ENCODE assay signal across 7 mouse cellular contexts in the genomic region with DNA sequence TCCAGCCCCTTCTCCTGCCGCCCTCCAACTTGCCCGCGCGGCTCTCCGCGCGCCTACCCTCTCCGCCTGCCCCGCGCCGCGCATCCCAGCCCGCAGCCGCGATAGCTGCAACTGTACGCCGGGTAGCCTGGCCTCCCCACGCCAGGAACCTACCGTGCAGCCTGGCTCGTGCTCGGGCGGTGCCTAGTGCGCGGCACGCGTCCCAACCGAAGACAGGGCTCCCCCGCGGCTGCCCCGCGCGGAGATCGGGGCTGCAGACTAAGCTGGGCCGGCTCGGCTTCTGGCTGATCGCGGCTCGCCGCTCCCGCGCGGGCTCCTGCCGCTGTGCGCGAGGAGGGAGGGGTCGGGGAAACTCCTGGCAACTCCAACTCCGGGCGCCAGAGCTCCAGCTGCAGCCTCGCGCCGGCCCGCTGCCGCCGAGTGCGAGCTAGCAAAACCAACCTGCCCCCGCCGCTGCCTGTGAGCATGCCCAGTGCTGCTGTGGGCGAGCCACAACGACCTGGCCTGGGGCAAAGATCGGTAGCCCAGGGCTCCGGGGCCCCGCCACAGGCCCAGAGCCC. TPM values are rescaled to one million over a fixed set of nuclear protein-coding genes. Genes with fewer than 3 reads are reported as not detected.
A peak's percentile ranks its signal among the peaks of the same experiment; 100 is the strongest.
DNase-seq lines count a peak whose midpoint lies in the region; ATAC-seq and TF ChIP-seq lines count a peak whose summit lies in the region.

No protein-coding gene starts in this region.

- peak overlapping the region; percentile 93 for H3K4me2 ChIP-seq in heart, embryonic 13.5 days
- H3K4me2 ChIP-seq in kidney, postnatal 0 days (ENCODE audit: low read length) = peak overlapping the region; percentile 98
- H3K4me2 ChIP-seq in midbrain, embryonic 16.5 days (ENCODE audit: low read length) = peak overlapping the region; percentile 100
- peak overlapping the region; percentile 95 for H3K4me2 ChIP-seq in stomach, embryonic 16.5 days (ENCODE audit: low read depth, low read length)

- ATAC-seq in heart, embryonic 13.5 days (ENCODE audit: extremely low read depth, insufficient number of reproducible peaks, low FRiP score, low TSS enrichment) = peak; percentile 61
- ATAC-seq in kidney, postnatal 0 days (replicated peaks; ENCODE audit: low FRiP score, low read depth) = peak; percentile 81
- ATAC-seq in midbrain, embryonic 16.5 days = peak; percentile 93
- ATAC-seq in stomach, embryonic 16.5 days (ENCODE audit: insufficient read depth, low FRiP score) = peak; percentile 78

- peak; percentile 86 for DNase-seq in kidney, postnatal 0 days (ENCODE audit: low spot score)
- peak; percentile 80 for DNase-seq in liver, adult 2 months (ENCODE audit: extremely low read depth, low read depth, low spot score)

- H3K4me1 ChIP-seq in brown adipose tissue, adult 24 weeks (ENCODE audit: control insufficient read depth, insufficient read depth, insufficient read length, low read length) = peaks cover under 1% of the 10 kb centered on the region; the same call in 1 of the 2 replicates
- H3K4me1 ChIP-seq in embryonic fibroblast, embryonic 13.5 days (ENCODE audit: control insufficient read depth, insufficient read depth, low read length) = peaks cover 3% of the 10 kb centered on the region
- peaks cover 37% of the 10 kb centered on the region for H3K4me1 ChIP-seq in heart, embryonic 13.5 days
- peaks cover 6% of the 10 kb centered on the region; the same call in 1 of the 2 replicates for H3K4me1 ChIP-seq in kidney, postnatal 0 days (replicated peaks; ENCODE audit: insufficient read depth, low read length)
- peaks cover 6% of the 10 kb centered on the region; the same call in 1 of the 2 replicates for H3K4me1 ChIP-seq in liver, adult 2 months (ENCODE audit: control insufficient read depth, insufficient read depth, low read length)
- peaks cover 7% of the 10 kb centered on the region for H3K4me1 ChIP-seq in midbrain, embryonic 16.5 days (ENCODE audit: control insufficient read depth, insufficient read depth, low read length)
- peaks cover 6% of the 10 kb centered on the region; the same call in 1 of the 2 replicates for H3K4me1 ChIP-seq in stomach, embryonic 16.5 days (ENCODE audit: control insufficient read depth, insufficient read depth, low read length)

- H3K79me2 ChIP-seq in liver, adult 2 months (ENCODE audit: control insufficient read depth, insufficient read depth, low read length) = peaks cover 5% of the 10 kb centered on the region; the same call in 1 of the 2 replicates

- no peak for TF ChIP-seq POLR2A in embryonic fibroblast, embryonic 13.5 days (IDR thresholded peaks at IDR 0.05; ENCODE audit: low read depth, low read length)
- TF ChIP-seq POLR2A in liver, adult 2 months (IDR thresholded peaks at IDR 0.05; ENCODE audit: extremely low read depth, insufficient read depth, low read length) = peak; percentile 71

- H3K9me3 ChIP-seq in heart, embryonic 13.5 days = no peaks in the 10 kb centered on the region; the same call in 1 of the 2 replicates
- H3K9me3 ChIP-seq in kidney, postnatal 0 days (replicated peaks; ENCODE audit: low read length) = no peaks in the 10 kb centered on the region
- no peaks in the 10 kb centered on the region for H3K9me3 ChIP-seq in midbrain, embryonic 16.5 days (replicated peaks; ENCODE audit: control insufficient read depth, low read length, poor library complexity, severe bottlenecking)
- H3K9me3 ChIP-seq in stomach, embryonic 16.5 days (replicated peaks; ENCODE audit: control insufficient read depth, low read length) = no peaks in the 10 kb centered on the region

- no peaks in the 10 kb centered on the region for H3K36me3 ChIP-seq in heart, embryonic 13.5 days
- no peaks in the 10 kb centered on the region for H3K36me3 ChIP-seq in kidney, postnatal 0 days (ENCODE audit: insufficient read depth, low read length)
- no peaks in the 10 kb centered on the region for H3K36me3 ChIP-seq in liver, adult 2 months (ENCODE audit: control insufficient read depth, insufficient read depth, low read length)
- H3K36me3 ChIP-seq in midbrain, embryonic 16.5 days (ENCODE audit: control insufficient read depth, insufficient read depth, low read length) = no peaks in the 10 kb centered on the region
- no peaks in the 10 kb centered on the region for H3K36me3 ChIP-seq in stomach, embryonic 16.5 days (ENCODE audit: control insufficient read depth, insufficient read depth, low read length)

- under 1% methylated on average over 59 of the region's 62 CpGs for WGBS in heart, embryonic 13.5 days
- under 1% methylated on average over 62 of the region's 62 CpGs for WGBS in kidney, postnatal 0 days
- WGBS in liver, adult 2 months = 1% methylated on average over 57 of the region's 62 CpGs
- WGBS in midbrain, embryonic 16.5 days = under 1% methylated on average over 61 of the region's 62 CpGs
- under 1% methylated on average over 62 of the region's 62 CpGs for WGBS in stomach, embryonic 16.5 days

- H3K27ac ChIP-seq in brown adipose tissue, adult 24 weeks (replicated peaks; ENCODE audit: low read depth, low read length) = peak overlapping the region; percentile 64
- no peak overlapping the region for H3K27ac ChIP-seq in embryonic fibroblast, embryonic 13.5 days (ENCODE audit: insufficient read depth, low read length)
- H3K27ac ChIP-seq in heart, embryonic 13.5 days (replicated peaks) = peak overlapping the region; percentile 89
- peak overlapping the region; percentile 94 for H3K27ac ChIP-seq in kidney, postnatal 0 days
- peak overlapping the region; percentile 94 for H3K27ac ChIP-seq in liver, adult 2 months (replicated peaks; ENCODE audit: insufficient read depth, low read depth, low read length)
- H3K27ac ChIP-seq in midbrain, embryonic 16.5 days (ENCODE audit: low read length) = peak overlapping the region; percentile 76
- H3K27ac ChIP-seq in stomach, embryonic 16.5 days (ENCODE audit: low read length) = peak overlapping the region; percentile 91

- peak overlapping the region; percentile 92 for H3K4me3 ChIP-seq in brown adipose tissue, adult 24 weeks (ENCODE audit: insufficient read depth, low read depth, low read length)
- peak overlapping the region; percentile 64 for H3K4me3 ChIP-seq in embryonic fibroblast, embryonic 13.5 days (ENCODE audit: insufficient read depth, low read length)
- peak overlapping the region; percentile 80 for H3K4me3 ChIP-seq in heart, embryonic 13.5 days
- H3K4me3 ChIP-seq in kidney, postnatal 0 days (replicated peaks; ENCODE audit: low read depth, low read length) = peak overlapping the region; percentile 78
- peak overlapping the region; percentile 89 for H3K4me3 ChIP-seq in liver, adult 2 months (ENCODE audit: insufficient read depth, low read depth, low read length)
- H3K4me3 ChIP-seq in midbrain, embryonic 16.5 days (ENCODE audit: low read depth, low read length) = peak overlapping the region; percentile 88
- H3K4me3 ChIP-seq in stomach, embryonic 16.5 days (replicated peaks; ENCODE audit: low read length) = peak overlapping the region; percentile 77

- H3K9ac ChIP-seq in heart, embryonic 13.5 days = peak overlapping the region; percentile 94
- H3K9ac ChIP-seq in kidney, postnatal 0 days (ENCODE audit: low read depth, low read length) = peak overlapping the region; percentile 85
- H3K9ac ChIP-seq in liver, adult 2 months (ENCODE audit: low read depth, low read length) = peak overlapping the region; percentile 90
- H3K9ac ChIP-seq in midbrain, embryonic 16.5 days (ENCODE audit: low read depth, low read length) = peak overlapping the region; percentile 82
- peak overlapping the region; percentile 76 for H3K9ac ChIP-seq in stomach, embryonic 16.5 days (ENCODE audit: low read length)

- no peaks in the 10 kb centered on the region for H3K27me3 ChIP-seq in heart, embryonic 13.5 days (replicated peaks)
- H3K27me3 ChIP-seq in kidney, postnatal 0 days (ENCODE audit: insufficient read depth, low read length) = no peaks in the 10 kb centered on the region
- H3K27me3 ChIP-seq in liver, adult 2 months (ENCODE audit: control insufficient read depth, insufficient read depth, low read length) = no peaks in the 10 kb centered on the region
- H3K27me3 ChIP-seq in midbrain, embryonic 16.5 days (ENCODE audit: control insufficient read depth, insufficient read depth, low read depth, low read length) = no peaks in the 10 kb centered on the region
- H3K27me3 ChIP-seq in stomach, embryonic 16.5 days (ENCODE audit: control insufficient read depth, insufficient read depth, low read length) = no peaks in the 10 kb centered on the region

- no peak for TF ChIP-seq CTCF in embryonic fibroblast, embryonic 13.5 days (IDR thresholded peaks at IDR 0.05; ENCODE audit: borderline replicate concordance, insufficient read depth, low read length)
- TF ChIP-seq CTCF in kidney, postnatal 0 days (IDR thresholded peaks at IDR 0.05; ENCODE audit: low read depth) = no peak
- TF ChIP-seq CTCF in liver, adult 2 months (IDR thresholded peaks at IDR 0.05; ENCODE audit: low read depth, low read length) = no peak

RNA-seq across cellular contexts. Expression of a gene that starts 0.4 kb away (rescaled TPM):
- 4.4 and 6.8 TPM in 2 replicates for polyA plus RNA-seq in brown adipose tissue, adult 24 weeks (2012; ENCODE audit: insufficient read depth, insufficient read length, missing spikeins)
- 5.8 and 7.8 TPM in 2 replicates for polyA plus RNA-seq in embryonic fibroblast, embryonic 13.5 days (2011; ENCODE audit: insufficient read length, low read depth, missing spikeins)
- polyA plus RNA-seq in heart, embryonic 13.5 days (2015; fragmentation: Nextera tagmentation; extraction: Ambion mirVana) = 8.9 and 15.0 TPM in 2 replicates
- 20.3 and 21.7 TPM in 2 replicates for polyA plus RNA-seq in kidney, postnatal 0 days (2015; fragmentation: Nextera tagmentation; extraction: Ambion mirVana)
- total RNA-seq in liver, adult 2 months (2014; rRNA removed) = 7.5 and 8.5 TPM in 2 replicates
- polyA plus RNA-seq in liver, adult 2 months (2012; rRNA removed) = 4.6 and 4.8 TPM in 2 replicates
- 21.9 and 26.9 TPM in 2 replicates for polyA plus RNA-seq in midbrain, embryonic 16.5 days (2015; fragmentation: Nextera tagmentation; extraction: Ambion mirVana)
- 19.1 and 23.3 TPM in 2 replicates for polyA plus RNA-seq in stomach, embryonic 16.5 days (2015; fragmentation: Nextera tagmentation; extraction: Ambion mirVana)
